Mouse (Mus musculus) spleen, adult 2 months (tissue): Measurements from ENCODE around the gene Fam83c.

ENCODE experiments used
- CTCF ChIP-seq: fragments of 200-500 bp; IDR thresholded peaks from 2 replicates; pipeline ENCODE4 v1.5.1; 2011; ENCODE audit warnings: mild to moderate bottlenecking, inconsistent platforms; ENCODE audit not compliant: insufficient read depth, insufficient read length, insufficient replicate concordance; ENCODE audit errors: extremely low read depth
- POLR2A ChIP-seq: fragments of 200-500 bp; IDR thresholded peaks from 2 replicates; pipeline ENCODE4 v1.6.1; 2011; ENCODE audit warnings: low read depth, low read length, inconsistent platforms

- TF ChIP-seq POLR2A: no peak
- no peak for TF ChIP-seq CTCF
These were observed 28.8 kb downstream of the Fam83c start for GRCm38 (mm10) chr2:155805925-155806255.
